Mouse (Mus musculus) limb, embryonic 15.5 days (tissue): ENCODE measurements around the gene Masp2. TPM values are rescaled to one million over a fixed set of nuclear protein-coding genes. Genes with fewer than 3 reads are reported as not detected.

Experiments used
- ATAC-seq: fragments of 200-750 bp; cut with Nextera tagmentation; 2 replicates; pipeline ENCODE4 v1.8.0; 2017; ENCODE audit warnings: low read depth, moderate TSS enrichment; ENCODE audit not compliant: insufficient number of reproducible peaks, low FRiP score, low TSS enrichment
- H3K27ac ChIP-seq: fragments of 300-500 bp; sonication (generic); 2 replicates; pipeline ENCODE4 v1.5.1; 2015; ENCODE audit warnings: moderate library complexity, mild to moderate bottlenecking, inconsistent platforms
- H3K27me3 ChIP-seq: fragments of 300-500 bp; sonication (generic); 2 replicates; pipeline ENCODE4 v1.6.1; 2015; ENCODE audit warnings: inconsistent platforms
- H3K36me3 ChIP-seq: fragments of 300-500 bp; sonication (generic); 2 replicates; pipeline ENCODE4 v1.6.1; 2015; ENCODE audit warnings: inconsistent platforms
- H3K4me1 ChIP-seq: fragments of 300-500 bp; sonication (generic); 2 replicates; pipeline ENCODE4 v1.6.1; 2015; ENCODE audit warnings: inconsistent platforms
- H3K4me2 ChIP-seq: fragments of 300-500 bp; sonication (generic); 2 replicates; pipeline ENCODE4 v1.6.1; 2015; ENCODE audit warnings: mild to moderate bottlenecking, inconsistent platforms
- H3K4me3 ChIP-seq: fragments of 300-500 bp; sonication (generic); 2 replicates; pipeline ENCODE4 v1.5.1; 2015; ENCODE audit warnings: mild to moderate bottlenecking, inconsistent platforms
- H3K9ac ChIP-seq: fragments of 300-500 bp; sonication (generic); 2 replicates; pipeline ENCODE4 v1.6.1; 2015; ENCODE audit warnings: inconsistent platforms
- H3K9me3 ChIP-seq: fragments of 300-500 bp; sonication (generic); 2 replicates; pipeline ENCODE4 v1.6.1; 2016; ENCODE audit warnings: inconsistent platforms
- WGBS: fragments of 180-500 bp; shearing (Covaris S2); methylation state at CpG from one replicate; pipeline ENCODE4 v1.1.7; 2015; 5-methylcytosine and 5-hydroxymethylcytosine counted together
- polyA plus RNA-seq: library from polyadenylated mRNA; unstranded; fragments of >200 nt; fragmentation: Nextera tagmentation; extraction: Ambion mirVana; gene quantifications from 2 replicates; pipeline ENCODE4 v1.2.1, GENCODE M21; 2015

Gene Masp2
- 0.32 and 0.45 TPM in 2 replicates for polyA plus RNA-seq

GRCm38 (mm10) chr4:148602357-148603120 is at the start of gene Masp2:
Gene Masp2 (plus strand): TSS chr4:148602554.
- no peak within 1 kb of the TSS for H3K9ac ChIP-seq
- H3K36me3 ChIP-seq, result peaks cover 22% of the 10 kb centered on the region
- H3K27me3 ChIP-seq, result no peaks in the 10 kb centered on the region
- ATAC-seq, result no peak
- no peaks in the 10 kb centered on the region for H3K4me1 ChIP-seq
- H3K9me3 ChIP-seq, result no peaks in the 10 kb centered on the region
- H3K4me2 ChIP-seq, result no peak within 1 kb of the TSS
- H3K27ac ChIP-seq, result no peak within 1 kb of the TSS
- H3K4me3 ChIP-seq, result no peak within 1 kb of the TSS
- 85% methylated on average over 14 of the region's 14 CpGs for WGBS

DNA sequence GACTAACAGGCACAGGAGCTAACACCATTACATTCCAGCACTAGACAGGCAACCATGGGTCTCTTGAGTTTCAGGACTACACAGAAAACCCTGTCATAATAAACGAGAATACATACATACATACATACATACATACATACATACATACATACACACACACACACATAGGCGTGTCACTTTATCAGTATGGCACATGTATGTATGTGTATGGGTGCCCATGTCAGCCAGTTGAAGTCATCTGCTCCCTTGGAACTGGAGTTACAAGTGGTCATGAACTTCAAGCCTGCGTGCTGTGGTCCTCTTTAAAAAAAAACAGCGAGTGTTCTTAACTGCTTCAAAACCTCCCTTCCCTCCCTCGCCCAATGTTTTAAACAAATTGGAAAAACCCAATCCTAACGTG is 44.6 kb upstream of the Masp2 start:
- peak overlapping the region; percentile 88 for H3K9ac ChIP-seq
- H3K36me3 ChIP-seq, result peaks cover 61% of the 10 kb centered on the region
- H3K27me3 ChIP-seq, result no peaks in the 10 kb centered on the region
- no peaks in the 10 kb centered on the region for H3K9me3 ChIP-seq
- peak overlapping the region; percentile 83 for H3K4me3 ChIP-seq
- no peak for ATAC-seq
- H3K4me1 ChIP-seq, result peaks cover 5% of the 10 kb centered on the region
- WGBS, result 30% methylated on average over 6 of the region's 6 CpGs
- H3K27ac ChIP-seq, result peak overlapping the region; percentile 93
- H3K4me2 ChIP-seq, result peak overlapping the region; percentile 67

GRCm38 (mm10) chr4:148558297-148559000 is 43.9 kb upstream of the Masp2 start, which contains the start of gene Exosc10:
Gene Exosc10 (plus strand): TSS chr4:148558429.
- 1% methylated on average over 63 of the region's 63 CpGs for WGBS

DNA sequence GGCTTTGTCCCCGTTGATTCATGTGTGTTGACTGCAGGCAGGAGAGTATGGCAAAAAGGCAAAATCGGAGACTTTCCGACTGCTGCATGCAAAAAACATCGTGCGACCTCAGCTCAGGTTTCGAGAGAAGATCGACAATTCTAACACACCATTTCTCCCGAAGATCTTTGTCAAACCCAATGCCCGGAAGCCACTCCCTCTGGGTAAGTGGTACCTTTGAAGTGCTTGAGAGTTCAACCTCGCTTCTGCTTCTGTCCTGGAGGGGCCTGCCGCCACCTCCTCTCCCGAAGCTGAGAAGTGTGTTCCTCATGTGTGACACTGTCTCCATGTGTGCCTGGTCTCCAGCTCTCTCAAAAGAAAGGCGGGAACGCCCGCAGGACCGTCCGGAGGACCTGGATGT is 39.7 kb upstream of the Masp2 start:
- no peak overlapping the region for H3K27ac ChIP-seq
- no peaks in the 10 kb centered on the region for H3K9me3 ChIP-seq
- H3K4me1 ChIP-seq, result peaks cover 5% of the 10 kb centered on the region
- no peaks in the 10 kb centered on the region for H3K27me3 ChIP-seq
- 94% methylated on average over 17 of the region's 17 CpGs for WGBS
- no peak for ATAC-seq
- no peak overlapping the region for H3K4me2 ChIP-seq
- H3K36me3 ChIP-seq, result peaks cover 76% of the 10 kb centered on the region
- H3K4me3 ChIP-seq, result no peak overlapping the region
- no peak overlapping the region for H3K9ac ChIP-seq

More at GRCm38 (mm10) chr4:148558297-148559000, 43.9 kb upstream of the Masp2 start, which contains the start of gene Exosc10:
- H3K36me3 ChIP-seq, result peaks cover 61% of the 10 kb centered on the region
- peak within 1 kb of the TSS; percentile 67 for H3K4me2 ChIP-seq
- H3K4me3 ChIP-seq, result peak within 1 kb of the TSS; percentile 83
- no peaks in the 10 kb centered on the region for H3K9me3 ChIP-seq
- H3K4me1 ChIP-seq, result peaks cover 5% of the 10 kb centered on the region
- no peaks in the 10 kb centered on the region for H3K27me3 ChIP-seq
- peak; percentile 86 for ATAC-seq
- peak within 1 kb of the TSS; percentile 93 for H3K27ac ChIP-seq
- peak within 1 kb of the TSS; percentile 88 for H3K9ac ChIP-seq

GRCm38 (mm10) chr4:148563595-148563994 is 38.8 kb upstream of the Masp2 start:
- 94% methylated on average over 12 of the region's 12 CpGs for WGBS
- H3K27me3 ChIP-seq, result no peaks in the 10 kb centered on the region
- H3K36me3 ChIP-seq, result peaks cover 85% of the 10 kb centered on the region
- no peak overlapping the region for H3K9ac ChIP-seq
- no peak overlapping the region for H3K4me3 ChIP-seq
- H3K9me3 ChIP-seq, result no peaks in the 10 kb centered on the region
- H3K4me2 ChIP-seq, result no peak overlapping the region
- no peak overlapping the region for H3K27ac ChIP-seq
- peaks cover 5% of the 10 kb centered on the region for H3K4me1 ChIP-seq
- no peak for ATAC-seq

GRCm38 (mm10) chr4:148570138-148570537 is 32.2 kb upstream of the Masp2 start:
- H3K27me3 ChIP-seq, result no peaks in the 10 kb centered on the region
- WGBS, result 82% methylated on average over 10 of the region's 10 CpGs

DNA sequence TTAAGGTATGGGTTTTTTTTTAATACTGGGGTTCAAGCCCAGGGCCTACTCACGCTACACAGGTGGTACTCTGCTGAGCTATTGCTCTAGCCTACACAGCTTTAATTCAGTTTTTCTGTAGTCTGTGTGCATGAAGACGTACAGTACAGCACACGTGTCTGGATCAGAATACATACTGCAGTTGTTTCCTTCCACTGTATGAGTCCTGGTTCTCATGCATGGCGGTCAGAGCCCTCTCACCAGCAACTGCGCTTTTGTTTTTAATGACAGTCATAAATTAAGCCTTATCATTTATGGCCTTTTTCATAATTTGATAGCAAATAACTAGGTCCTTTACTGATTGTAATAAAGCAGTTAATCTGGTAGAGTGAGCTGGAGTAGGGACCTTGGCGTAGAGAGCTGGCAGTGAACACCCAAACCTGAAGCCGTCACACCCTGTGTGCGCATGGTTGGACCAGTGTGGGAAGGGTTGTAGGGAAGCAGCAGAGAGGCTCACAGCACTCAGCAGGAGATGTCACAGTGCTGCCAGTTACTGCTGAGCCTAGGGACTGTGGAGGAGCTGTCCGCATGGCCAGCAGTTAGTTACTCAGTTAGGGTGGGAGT is 31.6 kb upstream of the Masp2 start:
- Histone ChIP-seq H3K4me2 (no peak overlapping the region), H3K36me3 (peaks cover 97% of the 10 kb centered on the region), H3K9ac (no peak overlapping the region), H3K4me1 (no peaks in the 10 kb centered on the region), H3K27me3 (no peaks in the 10 kb centered on the region), H3K9me3 (no peaks in the 10 kb centered on the region), H3K27ac (no peak overlapping the region), H3K4me3 (no peak overlapping the region)
- ATAC-seq, result no peak
- WGBS, result 92% methylated on average over 9 of the region's 9 CpGs

More at GRCm38 (mm10) chr4:148570138-148570537, 32.2 kb upstream of the Masp2 start:
- no peak overlapping the region for H3K9ac ChIP-seq
- H3K4me2 ChIP-seq, result no peak overlapping the region
- no peak overlapping the region for H3K4me3 ChIP-seq
- no peaks in the 10 kb centered on the region for H3K9me3 ChIP-seq
- no peak for ATAC-seq
- H3K27ac ChIP-seq, result no peak overlapping the region
- H3K36me3 ChIP-seq, result peaks cover 97% of the 10 kb centered on the region
- H3K4me1 ChIP-seq, result no peaks in the 10 kb centered on the region

DNA sequence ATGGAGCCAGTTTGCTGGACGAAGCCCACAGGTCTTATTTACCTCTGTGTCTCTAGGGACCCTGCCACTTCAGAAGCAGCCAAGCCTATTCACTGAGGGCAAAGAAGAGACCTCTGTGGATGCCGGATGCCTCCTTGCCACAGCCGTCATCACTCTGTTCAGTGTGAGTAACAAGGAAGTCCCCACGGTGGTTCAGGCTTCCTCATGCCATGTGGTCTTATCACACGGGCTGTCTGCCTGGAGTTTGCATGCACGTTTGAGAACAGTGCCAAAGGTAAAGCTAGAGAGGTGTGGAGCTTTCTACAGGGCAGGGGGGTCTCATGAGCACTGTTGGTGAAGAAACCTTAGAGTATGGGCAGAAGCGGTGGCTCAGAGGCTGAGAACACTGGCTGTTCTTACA is 29.1 kb upstream of the Masp2 start:
- peaks cover 96% of the 10 kb centered on the region for H3K36me3 ChIP-seq
- no peak for ATAC-seq
- no peak overlapping the region for H3K9ac ChIP-seq
- no peak overlapping the region for H3K4me2 ChIP-seq
- H3K27me3 ChIP-seq, result no peaks in the 10 kb centered on the region
- no peaks in the 10 kb centered on the region for H3K4me1 ChIP-seq
- WGBS, result 85% methylated on average over 7 of the region's 7 CpGs
- no peak overlapping the region for H3K4me3 ChIP-seq
- no peak overlapping the region for H3K27ac ChIP-seq
- H3K9me3 ChIP-seq, result no peaks in the 10 kb centered on the region

GRCm38 (mm10) chr4:148580765-148581164 is 21.6 kb upstream of the Masp2 start:
- no peaks in the 10 kb centered on the region for H3K27me3 ChIP-seq
- H3K4me2 ChIP-seq, result no peak overlapping the region
- no peak overlapping the region for H3K9ac ChIP-seq
- 86% methylated on average over 9 of the region's 9 CpGs for WGBS
- no peak overlapping the region for H3K27ac ChIP-seq
- no peak overlapping the region for H3K4me3 ChIP-seq
- no peaks in the 10 kb centered on the region for H3K4me1 ChIP-seq
- ATAC-seq, result no peak
- H3K9me3 ChIP-seq, result no peaks in the 10 kb centered on the region
- H3K36me3 ChIP-seq, result peaks cover 74% of the 10 kb centered on the region

DNA sequence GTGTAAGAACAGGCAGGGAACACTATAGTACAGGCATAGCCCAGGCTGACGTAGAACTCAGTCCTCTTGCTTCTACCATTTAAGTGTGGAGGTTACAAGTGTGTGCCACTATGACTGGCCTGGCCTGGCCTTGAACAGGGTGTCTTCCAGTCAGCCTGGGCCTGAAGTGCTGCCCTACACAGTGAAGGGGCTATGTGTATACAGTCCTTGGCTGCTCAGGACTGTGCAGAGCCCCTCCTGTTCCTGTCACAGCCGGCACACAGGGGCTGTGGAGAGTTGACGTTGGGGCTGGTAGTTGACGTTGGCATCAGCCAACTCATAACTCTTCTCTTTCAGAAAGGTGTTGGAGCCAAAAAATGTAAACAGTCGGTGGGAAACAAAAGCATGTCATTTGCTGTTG is 20.9 kb upstream of the Masp2 start:
- H3K4me3 ChIP-seq, result no peak overlapping the region
- no peaks in the 10 kb centered on the region for H3K27me3 ChIP-seq
- H3K9me3 ChIP-seq, result no peaks in the 10 kb centered on the region
- no peak overlapping the region for H3K27ac ChIP-seq
- H3K9ac ChIP-seq, result no peak overlapping the region
- H3K4me2 ChIP-seq, result no peak overlapping the region
- WGBS, result 87% methylated on average over 5 of the region's 5 CpGs
- no peaks in the 10 kb centered on the region for H3K4me1 ChIP-seq
- ATAC-seq, result 0 out of 2 replicates have a peak, but pooled peaks have one; percentile 53
- H3K36me3 ChIP-seq, result peaks cover 67% of the 10 kb centered on the region

- no peak overlapping the region for H3K9ac ChIP-seq
- H3K4me3 ChIP-seq, result no peak overlapping the region
- no peaks in the 10 kb centered on the region for H3K9me3 ChIP-seq
- H3K4me1 ChIP-seq, result no peaks in the 10 kb centered on the region
- peaks cover 50% of the 10 kb centered on the region for H3K36me3 ChIP-seq
- no peak overlapping the region for H3K4me2 ChIP-seq
- H3K27ac ChIP-seq, result no peak overlapping the region
- no peaks in the 10 kb centered on the region for H3K27me3 ChIP-seq
- no peak for ATAC-seq
- 69% methylated on average over 4 of the region's 4 CpGs for WGBS
These were observed 19.1 kb upstream of the Masp2 start for GRCm38 (mm10) chr4:148583257-148583656.

GRCm38 (mm10) chr4:148586648-148587047 is 15.7 kb upstream of the Masp2 start:
- no peak for ATAC-seq
- 70% methylated on average over 9 of the region's 9 CpGs for WGBS

More at GRCm38 (mm10) chr4:148586648-148587047, 15.7 kb upstream of the Masp2 start:
- no peak overlapping the region for H3K4me2 ChIP-seq
- no peaks in the 10 kb centered on the region for H3K27me3 ChIP-seq
- no peak overlapping the region for H3K4me3 ChIP-seq
- H3K36me3 ChIP-seq, result peaks cover 16% of the 10 kb centered on the region
- H3K9me3 ChIP-seq, result no peaks in the 10 kb centered on the region
- no peak overlapping the region for H3K27ac ChIP-seq
- peaks cover 3% of the 10 kb centered on the region for H3K4me1 ChIP-seq
- no peak overlapping the region for H3K9ac ChIP-seq
